Mouse (Mus musculus): Measurements from ENCODE around the gene Cd300lf. TPM values are rescaled to one million over a fixed set of nuclear protein-coding genes. Genes with fewer than 3 reads are reported as not detected.

Gene Cd300lf
- polyA plus RNA-seq, 1 experiment, result 0.66 TPM

DNA sequence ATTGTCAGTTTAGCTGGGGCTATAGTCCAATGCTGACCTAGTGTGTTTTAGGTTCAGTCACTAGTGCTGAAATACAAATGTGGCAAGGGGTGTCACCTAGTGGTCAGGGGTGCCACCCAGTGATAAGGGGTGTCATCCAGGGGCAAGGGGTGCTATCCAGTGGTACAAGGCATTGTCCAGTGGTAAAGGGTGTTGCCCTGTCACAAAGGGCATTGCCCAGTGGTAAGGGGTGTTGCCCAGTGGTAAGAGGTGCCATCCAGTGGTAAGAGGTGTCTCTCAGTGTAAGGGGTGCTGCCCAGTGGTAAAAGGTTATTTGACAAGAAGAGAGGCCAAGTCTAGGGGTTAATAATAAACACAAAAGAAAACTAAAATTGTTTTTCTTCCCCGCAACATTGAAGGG is 56.4 kb downstream of the Cd300lf start:
- DNase-seq (ENCODE audit: low read depth), result no peak

DNA sequence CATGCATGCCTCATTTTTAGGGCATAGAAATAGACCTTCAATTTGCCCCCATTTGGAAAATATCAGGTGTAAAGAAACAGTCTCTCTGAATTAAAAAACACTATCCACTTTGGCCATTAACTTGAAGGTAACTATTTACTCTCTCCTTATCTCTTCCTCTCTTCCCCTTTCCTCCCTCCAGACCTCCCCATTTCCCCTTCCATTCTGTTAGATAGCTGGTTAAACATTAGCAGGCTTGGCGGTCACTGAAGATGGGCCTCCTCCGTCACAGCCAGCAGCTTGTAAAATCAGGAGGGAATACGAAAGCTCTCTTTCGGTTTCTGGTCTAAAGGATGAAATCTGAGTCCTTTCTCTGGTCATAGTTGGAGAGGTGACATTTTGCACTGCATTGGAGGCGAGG is 57.9 kb downstream of the Cd300lf start:
- DNase-seq (ENCODE audit: low read depth), result no peak

GRCm38 (mm10) chr11:115075407-115075806 is 58.4 kb downstream of the Cd300lf start:
- no peak for DNase-seq (ENCODE audit: low read depth)

DNA sequence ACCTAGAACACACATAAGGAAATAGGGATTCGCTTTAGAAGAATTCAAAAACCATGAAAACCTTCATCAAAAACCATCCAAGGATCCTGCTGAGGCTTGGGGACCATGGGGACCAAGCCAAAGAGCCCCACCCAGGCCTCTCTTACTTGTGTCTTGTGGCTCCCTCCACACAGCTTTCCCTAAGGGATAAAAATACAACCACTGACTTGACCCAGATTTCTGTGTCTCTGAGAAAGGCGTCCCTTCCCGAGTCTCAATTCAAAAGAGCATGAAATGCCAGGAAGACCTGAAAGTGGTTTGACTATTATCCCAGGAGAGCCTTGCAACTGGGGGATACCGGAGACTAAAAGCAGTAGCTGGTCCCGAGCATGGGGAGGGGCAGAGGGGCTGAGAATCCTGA is 60.8 kb downstream of the Cd300lf start:
- DNase-seq (ENCODE audit: low read depth), result no peak

DNA sequence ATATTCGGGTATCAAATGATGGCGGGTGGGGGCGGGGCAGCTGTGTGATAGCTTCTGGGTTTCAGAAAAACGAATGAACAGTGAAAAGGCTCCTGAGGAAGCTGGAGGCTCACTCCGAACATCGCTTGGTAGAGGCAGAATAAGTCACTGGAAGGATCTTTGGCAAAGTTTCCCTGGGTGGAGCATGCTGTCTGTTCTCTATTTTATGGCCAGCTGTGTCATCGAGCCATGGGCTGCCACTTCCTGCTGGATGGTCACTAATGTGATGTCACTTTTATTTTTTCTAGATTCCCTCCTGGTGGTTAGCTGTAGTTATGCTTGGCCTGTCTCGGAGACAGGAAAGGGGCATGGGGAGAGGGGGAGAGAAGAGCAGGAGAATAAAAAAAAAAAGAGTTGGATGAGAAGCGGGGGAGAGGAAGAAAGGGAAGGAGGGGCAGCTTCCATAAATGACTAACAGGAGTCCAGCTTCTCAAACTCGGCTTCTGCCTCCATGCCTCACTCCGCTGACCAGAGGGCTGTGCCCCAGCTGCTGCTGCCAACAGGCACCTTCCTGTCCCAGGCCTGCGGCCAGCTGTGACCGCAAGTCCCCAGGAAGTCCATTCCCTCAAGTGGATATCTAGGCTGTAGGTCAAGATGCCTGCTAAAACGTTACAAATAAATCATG is 62.0 kb downstream of the Cd300lf start:
- no peak for DNase-seq (ENCODE audit: low read depth)

DNA sequence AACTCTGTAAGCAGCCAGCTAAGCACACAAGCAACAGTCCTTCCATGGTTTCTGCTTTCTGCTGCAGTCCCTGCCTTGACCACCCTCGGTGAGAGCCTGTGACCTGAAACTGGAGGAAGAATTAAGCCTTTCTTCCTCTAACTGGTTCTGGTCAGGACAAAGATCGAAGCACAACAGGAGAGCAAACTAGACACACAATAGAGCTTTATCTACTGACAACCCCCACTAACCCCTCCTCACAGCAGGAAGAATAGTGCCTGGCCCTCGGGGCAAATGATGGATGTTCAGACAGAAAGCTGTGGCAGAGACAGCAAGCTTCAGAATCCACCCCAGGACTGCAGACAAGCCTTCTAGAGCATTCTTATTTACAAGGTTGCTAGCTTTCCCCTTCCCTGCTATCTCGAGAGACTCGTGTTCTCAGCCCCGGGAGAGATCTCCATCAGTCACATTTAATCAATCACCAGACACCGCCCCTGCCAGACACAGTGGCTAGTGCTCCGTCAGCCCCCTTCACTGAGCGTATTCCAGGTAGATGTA is 62.7 kb downstream of the Cd300lf start:
- no peak for DNase-seq (ENCODE audit: low read depth)

DNA sequence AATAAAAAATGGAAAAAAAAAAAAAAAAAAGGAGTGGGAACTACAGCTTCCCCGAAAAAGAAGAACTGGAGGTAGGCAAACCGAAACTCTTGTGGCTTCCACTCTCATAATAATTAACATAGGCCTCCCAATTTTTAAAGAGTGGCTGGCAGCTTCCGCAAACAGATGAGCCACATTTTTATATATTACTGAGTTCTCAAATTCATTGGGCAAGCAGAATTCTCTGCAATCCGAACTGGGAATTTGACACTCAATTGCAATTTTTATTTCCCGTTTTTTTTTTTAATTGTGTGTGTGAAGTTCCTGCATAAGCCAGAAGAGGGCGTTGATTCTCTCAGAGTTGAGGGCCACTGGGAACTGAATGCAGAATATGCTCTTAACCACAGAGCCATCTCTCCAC is 67.0 kb downstream of the Cd300lf start:
- DNase-seq (ENCODE audit: low read depth), result no peak

Other genes starting within 250 kb of the Cd300lf start
- 4.1 and 5.6 TPM in 2 replicates for gene Cd300a, start 244.0 kb downstream of the Cd300lf start, polyA plus RNA-seq (2012; rRNA removed)
- gene Cd300lb, start 199.6 kb downstream of the Cd300lf start, polyA plus RNA-seq (2012; rRNA removed), result 1.6 and 3.7 TPM in 2 replicates
- gene Cd300c, start 164.8 kb downstream of the Cd300lf start, polyA plus RNA-seq (2012; rRNA removed), result 0.22 and 0.26 TPM in 2 replicates
- gene Cd300ld, start 144.1 kb downstream of the Cd300lf start, polyA plus RNA-seq (2012; rRNA removed), result 2.5 and 4.9 TPM in 2 replicates
- gene Cd300c2, start 132.1 kb downstream of the Cd300lf start, polyA plus RNA-seq (2012; rRNA removed), result 4.4 and 4.8 TPM in 2 replicates
- gene Cd300ld2, start 117.8 kb downstream of the Cd300lf start, polyA plus RNA-seq (2012; rRNA removed), result 0.65 and 0.74 TPM in 2 replicates
- 1.3 and 1.5 TPM in 2 replicates for gene Cd300ld4, start 107.0 kb downstream of the Cd300lf start, polyA plus RNA-seq (2012; rRNA removed)
- 6.8 and 6.9 TPM in 2 replicates for gene Cd300ld5, start 96.2 kb downstream of the Cd300lf start, polyA plus RNA-seq (2012; rRNA removed)
- gene Cd300ld3, start 85.6 kb downstream of the Cd300lf start, polyA plus RNA-seq (2012; rRNA removed), result 16.4 and 37.6 TPM in 2 replicates
- 0.19 and 0.24 TPM in 2 replicates for gene Cd300e, start 71.8 kb downstream of the Cd300lf start, polyA plus RNA-seq (2012; rRNA removed)
- 0.60 and 0.72 TPM in 2 replicates for gene Rab37, start 42.6 kb downstream of the Cd300lf start, polyA plus RNA-seq (2012; rRNA removed)
- gene Slc9a3r1, start 29.3 kb upstream of the Cd300lf start, polyA plus RNA-seq (2012; rRNA removed), result 63.7 and 90.9 TPM in 2 replicates
- 14.6 and 16.8 TPM in 2 replicates for gene Tmem104, start 53.5 kb upstream of the Cd300lf start, polyA plus RNA-seq (2012; rRNA removed)
- 36.3 and 42.6 TPM in 2 replicates for gene Nat9, start 53.9 kb upstream of the Cd300lf start, polyA plus RNA-seq (2012; rRNA removed)
- 0.04 TPM in 1 of 2 replicates, not detected in the other for gene Grin2c, start 133.3 kb upstream of the Cd300lf start, polyA plus RNA-seq (2012; rRNA removed)
- 7.8 and 9.5 TPM in 2 replicates for gene Fdxr, start 143.1 kb upstream of the Cd300lf start, polyA plus RNA-seq (2012; rRNA removed)
- 3.8 and 4.8 TPM in 2 replicates for gene Fads6, start 163.7 kb upstream of the Cd300lf start, polyA plus RNA-seq (2012; rRNA removed)
- 0.27 TPM in 1 of 2 replicates, not detected in the other for gene Otop2, start 173.2 kb upstream of the Cd300lf start, polyA plus RNA-seq (2012; rRNA removed)
- not detected in 2 replicates for gene Ush1g, start 188.0 kb upstream of the Cd300lf start, polyA plus RNA-seq (2012; rRNA removed)
- gene Otop3, start 200.7 kb upstream of the Cd300lf start, polyA plus RNA-seq (2012; rRNA removed), result not detected in 2 replicates
- gene Hid1, start 233.8 kb upstream of the Cd300lf start, polyA plus RNA-seq (2012; rRNA removed), result 6.6 and 7.8 TPM in 2 replicates
- 7.2 and 8.2 TPM in 2 replicates for gene Cdr2l, start 247.9 kb upstream of the Cd300lf start, polyA plus RNA-seq (2012; rRNA removed)